Mouse (Mus musculus) ZHBTc4 (cell line): ENCODE measurements around the gene Tmem101.
A peak's percentile ranks its signal among the peaks of the same experiment; 100 is the strongest.

Experiments
- DNase-seq: peaks from one replicate; pipeline ENCODE4 v3.0.0-alpha.2; 2011; ENCODE audit warnings: low read depth, low spot score

Tmem101 gene

DNA sequence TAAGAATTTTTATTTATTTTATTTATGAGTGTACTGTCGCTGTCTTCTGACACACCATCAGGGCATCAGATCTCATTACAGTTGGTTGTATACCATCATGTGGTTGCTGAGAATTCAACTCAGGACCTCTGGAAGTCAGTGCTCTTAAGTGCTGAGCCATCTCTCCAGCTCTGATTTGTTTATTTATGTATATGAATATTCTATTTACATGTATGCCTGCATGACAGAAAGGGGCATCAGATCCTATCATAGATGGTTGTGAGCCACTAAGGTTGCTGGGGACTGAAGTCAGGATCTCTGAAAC lies 534 bp upstream of the Tmem101 start:
- no peak for DNase-seq

DNA sequence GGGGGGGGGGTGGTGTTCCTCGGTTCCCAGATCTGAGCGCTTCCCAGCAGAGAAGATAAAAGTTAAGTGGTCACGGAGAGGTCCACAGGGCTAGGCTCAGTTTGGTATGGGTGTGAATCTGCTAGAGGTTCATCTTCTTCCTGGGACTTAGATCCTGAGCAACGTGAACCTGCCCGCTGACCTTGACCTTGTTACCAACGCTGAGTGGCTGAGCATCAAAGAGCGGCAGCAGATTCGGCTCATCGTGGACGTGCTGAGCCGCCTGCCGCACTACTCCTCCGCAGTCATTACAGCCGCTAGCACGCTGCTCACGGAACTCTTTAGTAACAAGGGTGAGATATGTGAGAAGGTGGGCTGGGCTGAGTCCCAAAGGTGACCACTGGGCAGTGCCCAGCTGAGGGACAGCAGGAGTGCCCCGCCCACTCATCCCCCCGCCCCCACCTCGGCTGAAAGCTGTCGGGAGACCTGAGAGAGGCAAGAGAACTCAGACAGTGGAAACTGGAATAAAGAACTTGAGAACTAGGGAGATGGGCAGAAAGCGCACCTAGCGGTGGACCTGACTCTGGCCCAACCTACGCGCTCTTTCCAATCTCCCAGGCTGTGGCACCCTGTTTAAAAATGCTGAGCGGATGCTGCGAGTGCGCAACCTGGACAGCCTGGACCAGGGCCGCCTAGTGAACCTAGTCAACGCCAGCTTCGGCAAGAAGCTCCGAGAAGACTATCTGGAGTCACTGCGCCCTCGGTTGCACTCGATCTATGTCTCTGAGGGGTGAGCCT lies 8.8 kb downstream of the Tmem101 start:
- DNase-seq, result peak; percentile 59

DNA sequence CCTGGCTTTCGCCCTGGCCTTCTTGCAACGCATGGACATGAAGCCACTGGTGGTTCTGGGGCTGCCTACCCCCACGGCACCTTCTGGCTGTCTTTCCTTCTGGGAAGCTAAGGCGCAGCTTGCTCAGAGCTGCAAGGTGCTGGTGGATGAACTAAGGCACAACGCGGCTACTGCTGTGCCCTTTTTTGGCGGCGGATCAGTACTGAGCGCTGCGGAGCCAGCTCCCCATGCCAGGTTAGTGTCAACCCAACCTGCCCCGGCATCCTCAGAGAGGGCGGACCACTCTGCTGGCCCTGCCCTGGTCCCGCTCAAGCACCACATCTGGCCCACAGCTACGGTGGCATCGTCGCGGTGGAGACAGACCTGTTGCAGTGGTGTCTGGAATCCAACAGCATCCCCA lies 9.7 kb downstream of the Tmem101 start:
- peak; percentile 43 for DNase-seq

GRCm38 (mm10) chr11:102146005-102146404 lies 10.2 kb downstream of the Tmem101 start:
- peak; percentile 47 for DNase-seq

GRCm38 (mm10) chr11:102145471-102146001 lies 10.7 kb downstream of the Tmem101 start, which contains the start of gene Nags:
Gene Nags, plus strand, starts transcription at chr11:102145513.
- DNase-seq, result peak; percentile 59

- DNase-seq, result peak; percentile 54
Measured at GRCm38 (mm10) chr11:102144957-102145470, 11.2 kb downstream of the Tmem101 start.

DNA sequence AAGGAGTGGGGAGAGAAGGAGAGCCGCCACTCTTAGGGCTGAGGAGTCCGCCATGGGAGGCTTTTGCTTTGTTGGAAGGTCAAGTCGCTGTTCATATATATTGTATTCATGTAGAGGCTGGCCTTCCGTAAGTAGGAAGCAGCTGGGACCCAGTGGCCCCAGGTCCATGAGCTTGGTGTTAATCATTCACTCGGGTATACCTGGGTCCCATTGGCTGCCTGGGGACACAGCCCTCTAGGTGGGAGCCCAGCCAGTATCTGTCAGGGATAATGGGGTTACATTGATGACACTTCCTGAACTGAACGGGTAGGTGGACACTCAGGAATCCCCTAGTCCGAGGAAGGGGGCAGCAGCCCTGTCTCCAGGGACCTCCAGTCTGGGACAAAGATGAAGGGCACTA lies 13.8 kb downstream of the Tmem101 start:
- no peak for DNase-seq

GRCm38 (mm10) chr11:102140508-102140907 lies 15.7 kb downstream of the Tmem101 start:
- DNase-seq, result peak; percentile 78

- peak; percentile 83 for DNase-seq
Measured at GRCm38 (mm10) chr11:102138447-102138740, 17.8 kb downstream of the Tmem101 start.

- no peak for DNase-seq
Measured at GRCm38 (mm10) chr11:102137625-102138446, 18.4 kb downstream of the Tmem101 start.

DNA sequence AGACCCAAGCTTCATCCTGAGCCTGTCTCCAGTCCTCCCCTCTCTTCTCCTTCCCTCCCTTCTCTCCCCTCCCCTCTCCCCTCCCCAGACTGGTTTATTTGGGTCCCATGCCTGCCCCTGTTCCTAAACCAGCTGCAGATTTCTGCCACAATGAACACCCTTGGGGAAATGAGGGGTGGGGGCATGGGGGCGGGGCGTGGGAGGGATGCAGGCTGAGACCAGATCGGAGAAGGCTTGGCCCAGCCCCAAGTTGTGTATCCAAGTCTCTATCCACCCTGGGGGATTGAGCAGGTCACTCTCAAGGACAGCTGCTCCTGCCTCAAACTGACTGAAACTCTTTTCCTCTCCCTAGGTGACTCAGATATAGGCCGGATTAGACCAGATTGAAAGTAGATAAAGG lies 21.7 kb downstream of the Tmem101 start:
- peak; percentile 78 for DNase-seq

- peak; percentile 52 for DNase-seq
Measured at GRCm38 (mm10) chr11:102117386-102117785, 38.8 kb downstream of the Tmem101 start.

DNA sequence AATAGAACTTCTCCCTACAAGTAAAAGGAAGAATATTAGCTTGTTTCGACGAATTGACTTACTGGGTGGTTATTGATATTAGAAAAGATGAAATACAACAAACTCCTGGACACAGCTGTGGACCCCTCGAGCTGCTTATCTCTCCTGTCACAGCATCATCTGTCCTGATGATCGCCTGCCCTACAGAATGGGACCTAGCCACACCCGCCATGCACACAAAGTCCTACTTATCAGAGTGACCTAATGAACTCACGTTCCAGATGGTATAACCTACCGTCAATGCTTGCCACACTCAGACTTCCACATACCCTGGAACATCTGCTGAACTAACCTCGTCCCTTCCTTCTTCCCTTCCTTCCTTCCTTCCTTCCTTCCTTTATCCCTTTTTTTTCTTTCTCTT lies 40.0 kb downstream of the Tmem101 start:
- DNase-seq, result no peak

GRCm38 (mm10) chr11:102111576-102111975 lies 44.6 kb downstream of the Tmem101 start:
- no peak for DNase-seq

- no peak for DNase-seq
Measured at GRCm38 (mm10) chr11:102107732-102108131, 48.5 kb downstream of the Tmem101 start, which contains the start of gene Pyy. Gene Pyy, minus strand, starts transcription at chr11:102107832.

DNA sequence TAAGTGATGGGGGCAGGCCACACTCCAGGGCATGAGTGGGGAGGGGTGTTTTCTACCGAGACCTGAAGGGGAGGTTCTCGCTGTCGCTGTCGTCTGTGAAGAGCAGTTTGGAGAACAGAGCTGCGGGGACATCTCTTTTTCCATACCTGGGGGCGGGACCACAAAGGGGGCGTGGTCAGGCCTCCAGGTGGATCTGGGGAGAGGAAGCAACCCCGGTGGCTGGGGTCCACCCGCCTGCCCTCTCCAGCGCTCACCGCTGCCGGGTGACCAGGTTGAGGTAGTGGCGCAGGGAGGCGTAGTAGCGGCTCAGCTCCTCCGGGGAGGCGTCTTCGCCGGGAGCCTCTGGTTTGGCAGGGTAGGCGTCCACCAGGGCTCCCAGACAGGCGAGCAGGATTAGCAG lies 49.3 kb downstream of the Tmem101 start:
- DNase-seq, result peak; percentile 65
